Mouse (Mus musculus) C2C12 (cell line): ENCODE results near the gene Rnf126.

ENCODE experiments used
- CEBPB ChIP-seq: IDR thresholded peaks from one replicate; pipeline ENCODE4 v1.6.1; 2011; ENCODE audit warnings: low read depth, mild to moderate bottlenecking, control low read depth, moderate library complexity
- CTCF ChIP-seq: IDR thresholded peaks from one replicate; pipeline ENCODE4 v1.5.1; 2011; ENCODE audit not compliant: control insufficient read depth, insufficient read depth, insufficient read length

- TF ChIP-seq CTCF (no peak), CEBPB (no peak)
Measured at GRCm38 (mm10) chr10:79800508-79800907, 33.8 kb upstream of the Rnf126 start.
